Mouse (Mus musculus) brain, embryonic 14.5 days (tissue): ENCODE data around the gene Zkscan8.

Experiments used
- CTCF ChIP-seq: fragments of 200-500 bp; IDR thresholded peaks from 2 replicates; pipeline ENCODE4 v1.5.1; 2012; ENCODE audit warnings: inconsistent platforms, mild to moderate bottlenecking, moderate library complexity, borderline replicate concordance; ENCODE audit not compliant: insufficient read depth, insufficient read length; ENCODE audit errors: extremely low read depth
- POLR2A ChIP-seq: fragments of 200-500 bp; IDR thresholded peaks from 2 replicates; pipeline ENCODE4 v1.6.1; 2012; ENCODE audit warnings: mild to moderate bottlenecking, inconsistent platforms, borderline replicate concordance; ENCODE audit not compliant: poor library complexity, insufficient read depth, insufficient read length, severe bottlenecking; ENCODE audit errors: extremely low read depth

- TF ChIP-seq CTCF (no peak), POLR2A (no peak)
Observed at GRCm38 (mm10) chr13:21506221-21506649, 24.7 kb downstream of the Zkscan8 start.
